Mouse (Mus musculus) bone marrow, adult 2 months (tissue): ENCODE measurements at regions not wholly inside any gene's neighbourhood (a gene's known extent, or its start where the extent isn't known, plus 50 kb on each side); places are given as distances from the start of the nearest gene placed in this dataset.

Experiments
- CTCF ChIP-seq: fragments of 200-500 bp; IDR thresholded peaks from 2 replicates; pipeline ENCODE4 v1.5.1; 2011; ENCODE audit warnings: low read length, control low read depth; ENCODE audit not compliant: control insufficient read depth, insufficient read depth
- POLR2A ChIP-seq: fragments of 200-500 bp; IDR thresholded peaks from 2 replicates; pipeline ENCODE4 v1.6.1; 2011; ENCODE audit warnings: low read depth, mild to moderate bottlenecking, control low read depth, low read length, borderline replicate concordance; ENCODE audit not compliant: control insufficient read depth

DNA sequence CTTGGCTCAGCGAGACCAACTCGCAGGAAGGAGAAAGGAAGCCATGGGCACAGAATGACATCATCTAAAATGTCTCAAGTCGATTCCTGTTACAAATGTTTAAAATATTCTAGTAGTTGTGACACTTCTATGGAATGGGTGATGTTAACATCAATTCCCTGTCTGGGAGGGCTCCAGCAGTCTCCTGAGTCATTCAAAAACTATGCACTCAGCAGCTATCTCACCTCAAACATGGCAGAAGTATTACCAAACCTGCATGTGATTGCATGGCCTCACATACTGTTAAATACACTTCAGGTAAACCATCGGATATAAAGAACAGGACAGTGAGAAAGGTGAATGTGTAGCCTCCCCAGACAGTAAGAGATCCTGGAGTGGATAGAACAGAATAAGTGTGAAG is 66.7 kb upstream of the Tnfaip3 start:
- TF ChIP-seq CTCF (no peak), POLR2A (no peak)
